Mouse (Mus musculus) frontal cortex, adult 2 months (tissue): ENCODE results near the gene Nrp1. TPM values are rescaled to one million over a fixed set of nuclear protein-coding genes. Genes with fewer than 3 reads are reported as not detected.

Source experiments
- DNase-seq, 2 experiments: peaks; one replicate each; pipeline ENCODE4 v3.0.0; 2022; ENCODE audit warnings: low spot score in 1 of 2; ENCODE audit errors: extremely low spot score in 1 of 2
- polyA plus RNA-seq: library from polyadenylated mRNA; depleted of rRNA; stranded (reverse); fragments of >200 nt; gene quantifications from 2 replicates; pipeline ENCODE4 v1.2.3, GENCODE M21; 2012

Nrp1 gene
- polyA plus RNA-seq, 1 experiment = 15.3 TPM

DNA sequence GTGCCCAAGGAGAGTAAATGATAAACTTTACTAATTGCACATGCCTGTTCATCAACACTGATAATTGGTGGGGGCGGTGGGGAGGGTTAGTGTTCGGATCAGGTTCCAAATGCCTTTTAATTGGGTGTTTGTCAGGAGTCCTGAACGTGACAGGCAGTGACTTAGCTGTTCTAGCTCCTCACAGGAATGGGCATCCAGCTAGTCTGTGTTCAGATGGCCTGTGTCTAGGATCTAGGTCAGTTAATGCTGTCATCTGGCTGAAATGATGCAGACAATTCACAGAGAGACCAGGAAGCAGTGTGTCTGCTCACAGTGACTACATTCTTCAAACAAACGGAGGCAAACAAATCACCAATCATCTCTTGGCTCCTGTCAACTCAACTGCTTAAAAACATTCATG is 12.1 kb downstream of the Nrp1 start:
- DNase-seq = no peak

DNA sequence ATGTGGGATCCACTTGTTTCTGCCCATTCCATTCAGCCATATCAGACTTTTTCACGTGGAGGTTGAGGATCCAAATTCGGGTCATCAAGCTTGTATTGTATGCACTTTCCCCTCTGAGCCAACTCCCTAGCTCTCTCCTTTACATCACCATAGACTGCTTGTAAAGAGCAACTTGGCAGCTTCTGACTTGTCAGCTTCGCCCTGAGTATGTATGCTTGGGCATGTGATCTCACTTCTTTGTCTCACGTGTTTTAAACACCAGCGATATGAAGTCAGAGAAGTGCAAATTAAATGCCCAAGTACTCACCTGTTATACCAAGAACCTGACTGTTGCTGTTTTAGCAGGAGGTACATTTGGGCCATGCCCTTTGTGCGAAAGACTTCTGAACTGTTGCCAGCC is 12.6 kb downstream of the Nrp1 start:
- no peak for DNase-seq

DNA sequence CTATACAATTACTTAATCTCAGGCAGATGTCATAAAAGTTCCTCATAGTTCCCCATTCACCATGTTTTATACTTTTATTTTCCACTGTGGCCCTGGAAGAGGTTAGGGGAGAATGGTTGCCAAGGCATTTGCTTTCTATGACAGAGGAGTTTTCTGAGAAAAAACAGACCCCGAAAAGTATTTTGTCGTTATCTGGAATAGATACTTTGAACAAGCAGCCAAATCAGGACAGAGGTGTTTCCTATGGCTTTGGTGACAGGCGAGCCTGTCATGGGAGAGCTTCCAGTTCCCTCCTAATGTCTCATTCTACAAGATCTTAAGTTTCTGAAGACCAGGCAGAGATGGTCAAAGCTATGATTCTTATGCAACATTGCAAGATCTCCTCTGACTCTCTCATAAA is 13.4 kb downstream of the Nrp1 start:
- DNase-seq = no peak

DNA sequence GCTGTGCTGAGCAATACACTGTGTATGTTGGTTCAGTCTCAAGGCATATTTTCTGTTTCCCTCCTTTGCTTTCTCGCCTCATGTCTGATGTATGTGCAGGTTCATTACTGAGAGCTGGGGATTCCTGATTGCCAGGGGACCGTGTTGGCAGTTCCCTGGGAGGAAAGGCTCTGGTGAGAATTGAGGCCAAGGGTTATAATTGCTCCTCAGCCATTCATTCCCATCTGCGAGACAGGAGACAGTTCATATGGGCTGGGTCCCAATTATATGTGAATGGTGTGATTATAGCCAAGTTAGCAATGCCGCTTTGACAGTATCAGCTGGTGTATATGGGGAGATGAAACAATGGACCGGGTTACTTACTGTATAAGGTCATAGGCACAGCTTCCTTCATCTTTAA is 14.3 kb downstream of the Nrp1 start:
- DNase-seq = no peak

DNA sequence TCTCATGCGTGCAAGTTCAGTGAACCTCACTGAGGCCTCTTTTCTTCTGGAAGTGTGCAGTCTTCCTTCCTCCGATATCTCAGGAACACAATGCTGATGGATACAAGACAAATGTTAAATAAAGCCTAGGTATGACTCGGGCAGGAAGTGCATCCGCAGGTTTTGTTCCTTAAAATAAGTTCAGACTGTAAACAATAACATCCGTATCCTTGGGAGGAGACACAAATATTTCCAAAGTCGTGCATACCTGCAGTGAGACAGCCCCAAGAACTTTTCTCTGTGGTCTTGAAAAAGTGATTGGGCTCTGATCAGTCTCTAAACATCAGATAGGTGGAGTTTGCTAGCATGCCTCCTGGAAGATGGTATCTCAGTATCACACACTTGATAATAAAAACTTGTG is 15.0 kb downstream of the Nrp1 start:
- no peak for DNase-seq

DNA sequence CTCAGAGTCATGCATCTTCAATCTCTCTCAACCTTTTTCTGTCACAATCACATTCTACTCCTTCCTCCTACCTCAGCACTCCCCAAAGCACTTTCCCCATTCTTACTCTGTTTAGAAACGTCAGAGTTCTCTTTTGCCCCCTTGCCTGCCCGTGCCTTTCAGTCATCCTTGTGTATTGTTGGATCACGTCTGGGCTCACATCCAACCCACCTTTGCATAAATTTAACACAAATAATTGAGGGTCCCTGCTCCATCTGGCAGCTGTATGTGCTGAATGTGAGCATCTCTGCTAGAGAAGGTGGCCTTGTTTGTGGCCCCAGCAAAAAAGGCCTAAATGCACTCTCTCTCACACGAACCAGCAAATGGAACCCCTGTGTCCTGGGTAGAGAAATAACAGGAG is 16.9 kb downstream of the Nrp1 start:
- DNase-seq = no peak

DNA sequence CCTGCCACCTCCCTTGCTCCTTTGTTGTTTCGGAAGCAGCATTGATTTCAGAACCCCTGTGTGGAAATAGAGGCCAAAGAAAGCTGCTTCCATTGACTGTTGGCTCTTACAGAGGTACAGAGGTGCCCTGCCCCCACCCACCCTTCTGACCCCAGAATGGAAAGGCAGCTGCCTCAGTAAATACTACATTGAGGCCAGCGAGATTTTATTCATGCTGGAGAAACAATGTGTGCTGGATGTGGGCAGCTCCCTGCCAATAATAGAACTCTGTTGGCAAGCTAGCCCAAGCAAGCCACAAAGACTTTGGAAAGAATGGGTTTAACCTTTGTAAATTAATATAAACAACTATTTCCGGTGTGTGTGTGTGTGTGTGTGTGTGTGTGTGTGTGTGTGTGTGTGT is 24.8 kb downstream of the Nrp1 start:
- DNase-seq = no peak

DNA sequence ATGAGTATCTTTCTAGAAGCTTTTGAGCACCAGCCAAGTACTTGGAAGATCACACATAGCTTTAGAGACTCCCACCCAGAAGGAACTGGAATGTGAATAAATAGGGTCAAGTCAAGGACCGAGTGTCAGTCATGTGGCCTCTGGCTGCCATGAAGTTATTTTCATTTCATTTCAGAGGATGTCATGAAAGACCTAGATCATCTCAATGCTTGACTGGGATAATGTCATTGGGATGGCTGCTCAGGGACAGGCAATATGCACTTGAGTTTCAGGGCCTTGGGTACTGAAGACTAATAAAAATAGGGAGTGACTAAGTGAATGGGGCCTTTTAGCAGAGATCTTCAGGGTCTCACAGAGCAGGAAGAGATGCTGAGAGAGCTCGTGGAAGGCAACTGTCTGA is 26.0 kb downstream of the Nrp1 start:
- DNase-seq = no peak

DNA sequence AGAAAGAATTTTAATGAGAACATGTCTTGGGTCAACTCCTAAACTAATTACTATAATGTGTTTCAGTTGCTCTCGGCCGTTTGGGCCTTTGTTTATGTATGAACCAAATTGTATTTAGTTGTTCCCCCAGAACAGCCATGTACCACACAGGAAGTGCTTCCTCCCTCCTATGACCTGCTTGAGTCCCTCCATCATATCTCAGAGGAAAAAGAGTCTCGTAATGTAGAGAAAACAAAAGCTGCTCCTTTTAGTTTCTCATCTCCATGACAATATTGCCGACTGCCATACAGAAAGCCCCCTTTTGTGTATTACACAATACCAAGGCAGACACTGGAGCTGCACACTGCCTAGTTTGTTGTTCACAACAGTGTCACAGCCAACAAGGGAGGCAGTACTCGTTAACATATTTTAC is 26.5 kb downstream of the Nrp1 start:
- no peak for DNase-seq

DNA sequence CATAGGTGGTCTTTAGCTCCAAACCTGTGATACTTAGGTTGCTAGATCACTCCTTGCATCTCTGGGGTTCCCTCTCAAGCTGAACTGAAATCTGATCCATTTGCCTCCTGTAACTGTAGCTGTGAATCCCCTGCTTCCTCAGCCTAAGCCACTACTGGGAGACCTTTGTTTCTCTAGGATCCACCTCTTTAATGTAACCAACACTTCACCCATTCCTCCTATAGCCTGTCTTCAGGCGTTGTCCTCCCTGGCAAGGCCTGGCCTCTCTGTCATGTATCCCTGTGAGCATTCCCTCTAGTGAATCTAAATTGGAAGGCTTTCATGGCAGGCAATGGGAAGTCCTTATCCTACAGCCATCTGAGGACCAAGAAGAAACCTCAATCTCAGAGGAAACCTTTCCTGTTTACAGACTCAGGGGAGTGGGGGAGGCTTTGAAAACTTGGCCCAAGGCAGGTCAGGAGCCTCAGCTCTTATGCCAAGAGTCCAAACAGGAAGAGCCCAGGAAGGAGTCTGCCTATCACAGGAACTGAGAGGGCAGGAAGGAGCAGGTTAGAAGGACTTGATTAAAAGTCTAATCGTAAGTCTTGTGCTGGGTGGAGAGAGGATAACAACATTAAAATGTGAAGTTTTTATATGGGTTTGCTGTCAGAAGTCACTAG is 28.7 kb downstream of the Nrp1 start:
- DNase-seq = no peak

DNA sequence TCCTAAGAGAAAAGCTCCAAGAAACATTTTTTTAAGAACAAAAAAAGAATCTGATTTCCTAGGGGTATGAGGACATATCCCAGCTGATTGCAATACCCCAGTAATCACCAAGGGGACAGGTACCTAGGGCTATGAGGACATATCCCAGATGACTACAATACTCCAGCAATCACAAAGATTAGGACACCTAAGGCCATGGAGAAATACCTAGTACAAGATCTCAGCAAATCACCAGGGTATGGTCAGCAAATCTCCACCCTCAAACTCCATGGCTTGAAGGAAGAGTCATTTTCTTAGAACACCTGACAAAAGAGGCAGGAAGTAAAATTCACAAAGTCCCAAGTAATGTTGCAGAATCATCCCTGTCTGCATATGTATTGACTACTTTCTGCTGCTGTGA is 32.4 kb downstream of the Nrp1 start:
- no peak for DNase-seq

DNA sequence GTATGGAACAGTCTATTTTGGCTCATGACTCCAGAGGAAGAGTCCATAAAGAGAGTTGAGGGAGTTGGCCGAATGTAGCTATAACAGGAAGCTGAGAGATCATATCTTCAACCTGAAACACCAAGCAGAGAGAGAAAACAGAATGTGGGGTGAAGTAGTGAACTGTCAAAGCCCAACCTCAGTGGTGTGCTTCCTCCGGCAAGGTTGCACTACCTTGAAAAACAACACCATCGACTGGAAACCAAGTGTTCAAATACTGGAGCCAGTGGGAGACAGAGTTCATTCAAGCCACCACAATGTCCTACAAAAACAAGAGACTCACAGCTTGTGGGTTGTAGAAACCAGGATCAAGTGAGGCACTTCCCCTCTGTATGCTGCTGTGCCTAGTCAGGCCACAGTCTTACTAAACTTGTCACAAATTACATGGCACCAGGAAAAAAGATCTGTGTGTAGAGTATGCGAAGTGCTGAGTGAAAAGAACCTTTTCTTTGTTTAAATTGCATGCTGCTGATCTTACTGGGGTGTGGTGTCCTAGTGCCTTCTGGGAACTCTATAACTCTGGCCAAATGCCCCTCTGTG is 32.9 kb downstream of the Nrp1 start:
- DNase-seq = no peak

DNA sequence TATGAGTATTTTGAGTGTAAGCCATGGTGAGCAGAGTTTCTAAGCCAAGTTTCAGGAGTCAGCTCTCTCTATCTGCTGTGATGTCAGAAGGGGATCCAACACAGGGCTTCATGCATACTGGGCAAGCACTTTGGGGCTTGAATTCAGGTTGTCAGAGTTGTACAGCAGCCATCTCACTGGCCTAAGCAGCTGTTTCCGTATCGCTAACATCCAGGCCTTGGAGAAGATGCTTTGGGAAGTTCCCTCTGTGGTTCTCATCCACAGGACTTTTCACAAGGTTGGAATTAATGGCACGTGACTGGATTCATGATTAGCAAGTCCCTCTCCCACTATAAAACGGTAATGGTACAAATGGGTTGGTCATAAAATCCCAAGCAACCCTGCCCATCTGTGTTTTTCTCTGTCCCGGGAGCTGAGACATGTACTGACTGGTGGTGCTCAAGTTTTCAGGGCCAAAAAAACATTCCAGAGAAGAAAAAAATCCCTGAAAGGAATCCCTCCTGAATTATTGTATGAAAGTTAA is 36.3 kb downstream of the Nrp1 start:
- no peak for DNase-seq

DNA sequence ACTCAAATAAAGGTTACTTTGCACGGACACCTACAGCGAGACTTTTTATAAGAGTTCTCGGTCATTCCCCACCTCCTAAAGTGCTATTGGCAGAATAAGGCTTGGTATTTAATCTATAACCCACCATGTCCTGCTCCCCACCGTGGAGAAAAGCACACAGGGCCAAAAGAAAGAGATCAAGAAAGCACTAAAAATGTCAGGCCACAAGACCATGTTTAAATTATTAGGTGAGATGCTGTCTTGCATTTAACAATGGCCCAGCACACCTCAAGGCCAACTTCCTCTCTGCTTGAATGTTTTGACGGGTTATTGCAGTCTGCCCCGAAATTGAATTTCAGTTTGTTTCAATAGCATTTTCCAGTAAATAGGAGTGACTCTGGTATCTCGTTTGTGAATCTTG is 38.6 kb downstream of the Nrp1 start:
- no peak for DNase-seq

DNA sequence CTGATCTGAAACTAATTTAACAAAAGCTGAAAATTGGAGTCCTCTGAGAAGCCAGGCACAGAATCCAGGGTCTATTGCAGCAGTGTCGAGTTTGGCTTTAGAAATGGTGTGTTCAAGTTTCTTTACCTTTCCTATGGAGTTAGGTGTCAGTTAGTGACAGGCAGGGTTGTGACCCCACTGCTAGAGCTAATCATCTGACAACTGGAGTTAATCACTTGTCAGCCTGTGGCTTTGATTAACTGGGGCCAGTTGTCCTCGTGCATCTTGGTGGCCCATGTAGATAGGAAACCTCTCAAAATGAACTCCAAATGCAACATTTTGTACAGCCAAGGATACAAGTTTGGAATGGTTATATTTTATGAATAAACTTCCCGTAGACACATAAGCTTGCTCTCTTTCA is 39.0 kb downstream of the Nrp1 start:
- no peak for DNase-seq

DNA sequence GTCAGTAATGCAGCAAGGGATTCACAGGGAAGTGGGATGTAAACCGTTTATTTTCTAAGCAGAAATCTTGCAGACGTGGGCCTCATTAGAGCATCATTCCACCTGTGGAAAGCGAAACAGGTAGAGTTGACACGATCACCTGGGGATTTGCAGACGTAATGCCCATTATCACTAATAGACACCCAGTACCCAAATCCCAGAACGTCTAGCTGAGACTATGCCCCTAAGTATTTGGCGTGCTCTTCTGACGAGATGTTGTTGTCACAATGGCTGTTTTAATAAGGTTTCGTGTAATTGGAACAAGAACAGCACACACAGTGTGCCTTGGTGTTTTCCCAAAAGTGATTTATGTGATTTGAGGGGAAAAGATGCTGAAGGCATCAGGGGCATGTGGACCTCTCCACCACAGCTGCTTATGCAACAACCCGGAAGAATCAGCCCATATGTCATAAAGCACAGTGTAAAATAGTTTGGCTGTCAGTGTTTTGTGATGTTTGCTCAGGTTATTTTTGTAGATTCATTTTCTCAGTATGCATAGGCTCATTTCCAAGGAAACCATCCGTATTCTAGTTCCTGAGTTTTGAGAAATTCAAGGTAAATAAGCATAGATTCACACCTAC is 40.2 kb downstream of the Nrp1 start:
- DNase-seq = peak in 1 of 2 experiments; percentile 31

DNA sequence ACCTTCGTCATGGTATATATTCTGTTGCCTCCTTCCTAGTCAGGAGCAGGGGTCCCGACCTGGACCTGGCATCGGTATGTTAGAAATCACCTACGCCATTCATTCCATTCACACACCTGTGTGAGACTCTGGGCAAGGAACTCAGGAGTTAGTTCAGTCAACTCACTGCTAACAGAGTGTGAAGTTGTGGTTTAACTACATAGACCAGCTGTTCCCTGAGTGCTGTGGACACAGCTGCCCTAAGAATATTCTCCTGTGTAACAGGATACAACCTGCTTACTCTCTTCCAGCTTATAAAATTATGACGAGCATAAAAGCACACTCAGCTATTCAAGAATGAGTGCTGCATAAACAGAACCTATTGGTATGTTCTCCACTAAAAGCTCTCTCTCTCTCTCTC is 41.9 kb downstream of the Nrp1 start:
- no peak for DNase-seq

DNA sequence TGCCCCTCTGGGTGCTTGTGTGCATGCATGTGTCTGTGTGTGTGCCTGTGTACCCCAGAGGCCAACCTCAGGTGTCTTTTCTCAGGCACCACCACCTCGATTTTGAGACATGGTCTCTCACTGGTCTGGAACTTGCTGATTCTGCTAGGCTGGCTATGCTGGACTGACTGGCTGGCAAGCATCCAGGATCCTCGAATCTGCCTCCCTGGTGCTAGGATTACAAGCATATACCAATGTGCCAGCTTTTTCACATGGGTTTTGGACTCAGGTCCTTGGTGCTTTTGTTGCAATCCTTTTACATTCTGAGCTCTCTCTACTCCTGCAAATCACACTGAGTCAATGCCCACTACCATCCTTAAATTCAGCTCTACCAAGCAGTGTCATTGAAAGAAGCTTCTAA is 46.5 kb downstream of the Nrp1 start:
- no peak for DNase-seq

DNA sequence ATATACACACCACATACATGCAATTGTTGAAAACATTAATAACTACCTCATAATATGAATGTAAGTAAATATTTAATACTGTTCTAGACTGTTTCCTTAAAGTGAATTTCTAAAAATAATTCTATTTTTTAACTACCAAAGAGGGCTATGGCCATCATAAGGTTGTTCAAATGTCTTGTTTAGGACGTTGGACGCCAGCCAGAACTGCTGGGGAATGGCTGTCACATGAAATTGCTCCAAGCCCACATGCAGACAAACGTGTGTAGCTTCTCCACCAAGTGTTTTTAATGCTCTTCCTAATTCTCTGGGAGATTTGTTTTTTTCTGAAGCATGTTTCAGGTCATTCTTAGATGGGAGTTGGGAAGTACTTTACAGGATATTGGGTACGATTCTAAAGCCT is 55.0 kb downstream of the Nrp1 start:
- DNase-seq = no peak

DNA sequence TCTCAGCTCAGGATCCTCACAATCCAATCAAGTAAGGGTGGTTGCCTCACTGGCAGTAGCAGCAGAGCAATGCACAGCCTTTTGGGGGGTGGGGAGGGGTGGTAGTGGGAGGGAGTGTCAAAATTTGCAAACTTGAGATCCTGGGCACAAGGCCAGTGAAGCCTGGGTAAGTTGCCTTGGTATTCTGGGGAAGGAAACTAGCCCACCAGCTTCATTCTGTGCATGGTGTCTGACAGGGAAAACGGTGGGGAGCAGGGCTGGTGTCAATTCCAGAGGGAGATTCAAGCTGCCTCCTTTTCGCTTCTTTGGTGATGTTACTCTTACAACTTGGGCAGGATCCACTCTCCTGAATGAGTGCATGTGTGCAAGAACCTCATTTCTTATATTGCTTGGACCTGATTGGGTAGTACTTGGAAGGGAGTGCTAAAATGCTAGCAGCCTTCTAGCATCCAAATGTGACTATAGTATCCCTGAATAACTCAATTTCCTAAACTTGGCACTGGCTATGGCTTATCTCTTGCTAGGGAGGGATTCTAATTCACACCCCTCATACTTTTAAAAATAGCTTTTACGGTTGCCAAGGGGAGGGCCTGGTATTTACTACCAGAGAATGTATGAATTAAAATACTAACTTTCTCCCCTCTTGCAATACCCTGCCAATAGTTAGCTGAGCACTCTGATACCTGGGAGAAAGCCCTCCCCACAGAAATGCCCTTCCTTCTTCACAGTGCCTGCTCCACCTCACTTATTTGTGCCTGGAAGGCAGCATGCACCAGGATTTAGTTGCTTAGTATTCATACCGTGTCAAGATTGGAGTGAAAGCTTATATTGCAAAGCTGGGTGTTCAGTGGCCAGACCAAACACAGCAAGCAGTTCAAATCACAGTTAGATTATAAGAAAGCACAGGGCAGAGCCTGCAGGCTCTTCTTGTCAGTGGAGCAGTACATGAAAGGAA is 57.6 kb downstream of the Nrp1 start:
- DNase-seq = peak; percentile 69 to 81

DNA sequence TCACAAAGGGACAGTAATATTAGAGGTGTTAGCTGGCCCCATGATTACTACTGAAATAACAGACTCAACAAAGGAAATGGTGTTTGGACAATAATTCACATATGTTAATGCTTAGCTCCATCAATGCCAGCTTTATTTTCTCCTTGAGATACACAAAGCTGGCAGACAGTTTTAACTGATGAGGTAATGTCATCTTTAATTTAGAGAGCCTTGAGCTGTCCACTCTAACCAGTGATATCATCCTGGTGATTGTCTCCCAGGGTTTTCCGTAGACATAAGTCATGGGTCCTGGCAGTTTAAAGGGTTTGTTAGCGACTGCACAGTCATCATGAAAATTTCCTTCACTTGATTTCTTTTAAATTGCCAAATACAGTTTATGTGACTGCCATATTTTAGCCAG is 58.5 kb downstream of the Nrp1 start:
- no peak for DNase-seq
